Mouse (Mus musculus): ENCODE measurements around the gene Zfp653.

DNA sequence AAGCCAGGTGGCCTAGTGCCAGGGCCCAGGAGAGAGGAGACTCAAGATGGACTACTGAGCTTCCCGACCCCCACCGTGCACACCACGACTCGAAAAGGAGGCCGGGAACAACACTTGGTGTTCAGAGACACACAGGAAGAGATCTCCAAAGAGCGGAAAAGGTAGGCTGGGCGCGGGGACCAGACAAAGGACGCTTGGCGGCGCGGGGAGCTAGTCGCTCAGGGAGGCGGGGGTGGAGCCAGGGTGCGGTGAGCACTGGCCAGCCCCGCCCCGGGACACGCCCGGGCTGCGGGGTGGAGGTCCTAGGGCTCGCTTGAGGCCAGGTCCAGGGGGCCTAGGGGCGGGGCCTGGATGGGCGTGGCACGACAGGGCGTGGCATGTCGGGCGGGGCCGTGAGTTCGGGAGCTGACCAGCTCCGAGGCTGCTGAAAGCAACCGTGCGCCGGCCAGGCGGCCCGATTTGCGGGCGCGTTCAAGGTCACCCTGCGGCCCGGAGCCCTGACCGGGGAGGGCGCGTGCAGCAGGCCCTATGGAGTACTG lies 20.8 kb downstream of the Zfp653 start:
- TF ChIP-seq CTCF (conservative IDR thresholded peaks at IDR 0.05; ENCODE audit: low read length) (no peak), POU5F1 (IDR thresholded peaks at IDR 0.05; ENCODE audit: borderline replicate concordance, low read length) (no peak), NANOG (IDR thresholded peaks at IDR 0.05; ENCODE audit: borderline replicate concordance, low read length) (no peak)

Measured in E14TG2a.4 (cell line).